Mouse (Mus musculus) G1E (cell line): ENCODE results near the gene Mycbp2. TPM values are rescaled to one million over a fixed set of nuclear protein-coding genes. Genes with fewer than 3 reads are reported as not detected.
A peak's percentile ranks its signal among the peaks of the same experiment; 100 is the strongest.

Experiments used
- ATAC-seq: 2 replicates; pipeline ENCODE4 v1.8.0; 2016; ENCODE audit warnings: mild to moderate bottlenecking; ENCODE audit not compliant: insufficient number of reproducible peaks, poor library complexity, low FRiP score, severe bottlenecking; ENCODE audit errors: extremely low read depth
- DNase-seq: peaks from one replicate; pipeline ENCODE4 v3.0.0; 2012; ENCODE audit warnings: low spot score
- H3K27me3 ChIP-seq: 2 replicates; pipeline ENCODE4 v1.6.1; 2012; ENCODE audit warnings: mild to moderate bottlenecking, low read length, inconsistent platforms; ENCODE audit not compliant: insufficient read depth
- H3K36me3 ChIP-seq: replicated peaks from 2 replicates; pipeline ENCODE3; 2012; ENCODE audit warnings: mild to moderate bottlenecking, inconsistent platforms
- H3K4me1 ChIP-seq: 2 replicates; pipeline ENCODE4 v1.6.1; 2012; ENCODE audit warnings: low read depth, low read length, inconsistent platforms, mixed read lengths; ENCODE audit not compliant: insufficient read depth
- H3K4me3 ChIP-seq: 2 replicates; pipeline ENCODE4 v1.5.1; 2012; ENCODE audit warnings: low read depth, mild to moderate bottlenecking, inconsistent platforms, low read length, moderate library complexity, mixed read lengths
- H3K9me3 ChIP-seq: replicated peaks from 2 replicates; pipeline ENCODE4 v1.6.1; 2012; ENCODE audit warnings: inconsistent platforms
- CTCF ChIP-seq: IDR thresholded peaks from 2 replicates; pipeline ENCODE4 v1.5.1; 2012; ENCODE audit warnings: low read depth, low read length, inconsistent platforms, mixed read lengths
- GATA1 ChIP-seq: IDR thresholded peaks from 2 replicates; pipeline ENCODE4 v1.6.1; 2012; ENCODE audit warnings: borderline replicate concordance, low read length, inconsistent platforms, mixed read lengths
- GATA2 ChIP-seq: IDR thresholded peaks from 2 replicates; pipeline ENCODE4 v1.6.1; 2012; ENCODE audit warnings: low read depth, low read length, inconsistent platforms, borderline replicate concordance
- POLR2AphosphoS5 ChIP-seq: IDR thresholded peaks from 2 replicates; pipeline ENCODE4 v1.6.1; 2012; ENCODE audit warnings: low read depth, low read length, inconsistent platforms; ENCODE audit not compliant: insufficient replicate concordance
- TAL1 ChIP-seq: conservative IDR thresholded peaks from 2 replicates; pipeline ENCODE4 v1.6.1; 2012; ENCODE audit warnings: low read depth, low read length, inconsistent platforms, mixed read lengths
- polyA plus RNA-seq: library from polyadenylated mRNA; stranded (reverse); fragments of >175 nt; gene quantifications from 2 replicates; pipeline ENCODE4 v1.2.3, GENCODE M21; 2012
- total RNA-seq, 2 experiments: library from RNA; stranded (forward) in 1 of 2; stranded (reverse) in 1 of 2; fragments of 200-1000 nt in 1 of 2; fragments of >200 nt in 1 of 2; fragmentation: Nextera tagmentation in 1 of 2; gene quantifications; 2 replicates each; pipeline ENCODE4 v1.2.3; 2014 to 2017

The Mycbp2 gene
- total and polyA plus RNA-seq, 3 experiments, result 14.8 to 139 (median 46.1) TPM

- H3K36me3 ChIP-seq, result peaks cover 63% of the 10 kb centered on the region
- no peaks in the 10 kb centered on the region for H3K9me3 ChIP-seq
- H3K4me1 ChIP-seq, result peaks cover 5% of the 10 kb centered on the region
- TF ChIP-seq GATA1 (no peak), POLR2AphosphoS5 (no peak), TAL1 (no peak), GATA2 (no peak), CTCF (no peak)
- DNase-seq, result no peak
- no peaks in the 10 kb centered on the region for H3K27me3 ChIP-seq
- ATAC-seq, result peak; percentile 87
- no peak overlapping the region for H3K4me3 ChIP-seq
These were observed 231.5 kb downstream of the Mycbp2 start for GRCm38 (mm10) chr14:103114994-103115670.

GRCm38 (mm10) chr14:103112606-103113363, 233.8 kb downstream of the Mycbp2 start:
- TF ChIP-seq GATA1, result no peak
- TF ChIP-seq TAL1, result no peak
- no peak for TF ChIP-seq POLR2AphosphoS5
- TF ChIP-seq GATA2, result no peak
- TF ChIP-seq CTCF, result no peak

GRCm38 (mm10) chr14:103109971-103110370, 236.6 kb downstream of the Mycbp2 start:
- no peak overlapping the region for H3K4me3 ChIP-seq
- no peak for TF ChIP-seq POLR2AphosphoS5
- no peak for TF ChIP-seq TAL1
- TF ChIP-seq GATA1, result no peak
- no peak for TF ChIP-seq CTCF
- no peak for TF ChIP-seq GATA2
- peaks cover 19% of the 10 kb centered on the region for H3K36me3 ChIP-seq
- H3K9me3 ChIP-seq, result no peaks in the 10 kb centered on the region
- no peaks in the 10 kb centered on the region for H3K27me3 ChIP-seq
- H3K4me1 ChIP-seq, result no peaks in the 10 kb centered on the region
- ATAC-seq (no peak), DNase-seq (no peak)

More at GRCm38 (mm10) chr14:103112606-103113363, 233.8 kb downstream of the Mycbp2 start:
- H3K9me3 ChIP-seq, result no peaks in the 10 kb centered on the region
- H3K27me3 ChIP-seq, result no peaks in the 10 kb centered on the region
- H3K4me1 ChIP-seq, result peaks cover 5% of the 10 kb centered on the region
- DNase-seq, result no peak
- H3K36me3 ChIP-seq, result peaks cover 45% of the 10 kb centered on the region
- ATAC-seq, result no peak
- no peak overlapping the region for H3K4me3 ChIP-seq

- no peak overlapping the region; the same call in 1 of the 2 replicates for H3K4me3 ChIP-seq
- peaks cover 6% of the 10 kb centered on the region for H3K4me1 ChIP-seq
- no peaks in the 10 kb centered on the region for H3K36me3 ChIP-seq
- no peak for TF ChIP-seq CTCF
- no peak for TF ChIP-seq TAL1
- TF ChIP-seq GATA1, result no peak
- TF ChIP-seq GATA2, result no peak
- no peak for TF ChIP-seq POLR2AphosphoS5
- peaks cover 4% of the 10 kb centered on the region; the same call in 1 of the 2 replicates for H3K27me3 ChIP-seq
- ATAC-seq (no peak), DNase-seq (no peak)
- H3K9me3 ChIP-seq, result no peaks in the 10 kb centered on the region
These were observed 240.3 kb downstream of the Mycbp2 start for GRCm38 (mm10) chr14:103106301-103106700.

GRCm38 (mm10) chr14:103102731-103103335, 243.8 kb downstream of the Mycbp2 start:
- ATAC-seq (no peak), DNase-seq (no peak)
- H3K36me3 ChIP-seq, result no peaks in the 10 kb centered on the region
- H3K4me1 ChIP-seq, result peaks cover 13% of the 10 kb centered on the region
- no peaks in the 10 kb centered on the region for H3K9me3 ChIP-seq
- TF ChIP-seq POLR2AphosphoS5, result no peak
- no peak for TF ChIP-seq GATA1
- no peak for TF ChIP-seq GATA2
- no peak for TF ChIP-seq TAL1
- no peak for TF ChIP-seq CTCF
- H3K27me3 ChIP-seq, result peaks cover 4% of the 10 kb centered on the region; the same call in 1 of the 2 replicates
- H3K4me3 ChIP-seq, result no peak overlapping the region

- no peak overlapping the region for H3K4me3 ChIP-seq
- DNase-seq (no peak), ATAC-seq (no peak)
- TF ChIP-seq GATA1 (no peak), GATA2 (no peak), CTCF (no peak), POLR2AphosphoS5 (no peak), TAL1 (no peak)
- peaks cover 2% of the 10 kb centered on the region for H3K36me3 ChIP-seq
- peaks cover 16% of the 10 kb centered on the region for H3K4me1 ChIP-seq
- H3K27me3 ChIP-seq, result peaks cover 4% of the 10 kb centered on the region; the same call in 1 of the 2 replicates
- H3K9me3 ChIP-seq, result no peaks in the 10 kb centered on the region
These were observed 244.4 kb downstream of the Mycbp2 start for GRCm38 (mm10) chr14:103102246-103102645.
